Mouse (Mus musculus) liver, postnatal 0 days (tissue): ENCODE data around the gene Slc29a2.

Experiments used
- CTCF ChIP-seq: sonication (generic); IDR thresholded peaks from 2 replicates; pipeline ENCODE4 v1.5.1; 2016; ENCODE audit warnings: antibody characterized with exemption, low read depth
- EP300 ChIP-seq: IDR thresholded peaks from 2 replicates; pipeline ENCODE4 v1.6.1; 2016; ENCODE audit warnings: antibody characterized with exemption, low read depth, mild to moderate bottlenecking

DNA sequence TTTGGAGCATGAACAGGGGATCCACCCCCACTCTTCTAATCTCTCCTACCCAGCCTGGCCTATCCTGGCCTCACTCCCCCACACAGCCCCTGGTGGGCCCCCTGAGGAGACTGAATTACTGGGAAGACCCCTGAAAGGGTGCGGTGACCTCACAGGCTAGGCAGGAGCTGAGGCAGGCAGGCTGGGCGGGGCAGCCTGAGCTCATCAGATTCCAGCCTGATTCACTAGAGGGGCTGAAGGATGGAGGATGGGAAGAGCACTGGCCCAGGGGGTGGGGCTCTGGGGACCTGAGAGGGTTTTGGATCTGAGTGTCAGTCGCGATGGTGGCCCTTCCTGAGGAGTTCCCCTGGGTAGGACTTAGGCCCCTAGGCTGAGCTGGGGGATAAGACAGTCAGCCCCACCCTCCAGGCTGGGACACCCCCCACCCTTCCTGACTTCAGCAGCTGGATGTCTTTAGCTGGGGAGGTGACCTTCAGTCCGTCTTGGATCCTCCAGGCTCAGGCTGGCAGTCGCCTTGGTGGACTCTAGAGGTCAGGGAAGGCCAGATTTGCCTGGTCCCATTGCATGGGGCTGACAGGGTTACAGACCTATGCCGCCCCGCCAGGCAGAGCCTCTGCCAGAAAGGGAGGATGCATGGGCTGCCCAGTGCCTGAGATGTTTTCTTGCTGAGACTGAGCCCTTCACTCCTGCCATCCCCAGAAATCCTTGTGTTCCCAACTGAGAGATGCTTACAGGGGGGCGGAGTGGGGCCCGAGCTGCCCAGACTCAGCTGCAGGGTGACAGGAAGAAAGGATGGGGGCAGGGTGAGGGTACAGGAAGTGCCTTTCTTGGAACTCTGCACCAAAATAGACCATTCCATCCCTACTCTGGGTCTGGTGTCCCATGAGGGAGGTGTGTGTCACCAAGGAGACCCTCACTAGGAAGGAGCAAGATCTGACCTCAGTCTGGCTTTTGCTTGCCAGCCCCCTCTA, 35.4 kb downstream of the Slc29a2 start:
- TF ChIP-seq EP300 (no peak), CTCF (no peak)
